Mouse (Mus musculus) adrenal gland, adult (tissue): Measurements from ENCODE around the gene Mapk11.
A peak's percentile ranks its signal among the peaks of the same experiment; 100 is the strongest.

ENCODE experiments used
- DNase-seq, 2 experiments: peaks; one replicate each; pipeline ENCODE4 v3.0.0; 2022 to 2023; ENCODE audit warnings: low spot score in 1 of 2; ENCODE audit not compliant: inconsistent age in 2 of 2

The Mapk11 gene

DNA sequence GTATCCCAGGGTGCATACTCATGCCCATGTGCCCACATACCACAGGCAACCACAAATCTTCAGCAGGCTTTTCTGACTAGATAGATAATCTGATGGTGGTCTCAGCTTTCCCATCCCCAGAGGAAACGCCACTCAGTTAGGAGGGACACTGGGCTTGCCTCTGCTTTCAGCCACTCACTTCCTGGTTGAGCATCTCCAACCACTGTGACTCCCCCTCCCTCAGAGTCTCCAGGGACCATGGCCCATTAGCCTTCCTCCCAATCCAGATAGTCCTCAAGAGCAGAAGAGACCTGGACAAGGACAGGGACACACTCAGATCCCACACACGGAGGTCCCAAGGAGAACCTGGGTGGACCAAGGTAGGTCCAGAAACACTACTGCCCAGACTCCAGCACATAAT lies 6.3 kb downstream of the Mapk11 start:
- no peak for DNase-seq

- DNase-seq, result peak in 1 of 2 experiments; percentile 49
Observed at GRCm38 (mm10) chr15:89141905-89142304, 7.5 kb downstream of the Mapk11 start.

- no peak for DNase-seq
Observed at GRCm38 (mm10) chr15:89141443-89141842, 8.0 kb downstream of the Mapk11 start.

GRCm38 (mm10) chr15:89140659-89141252 lies 8.7 kb downstream of the Mapk11 start, which contains the start of gene Mapk12:
Gene Mapk12 (minus strand): TSS chr15:89140703.
- peak; percentile 62 to 78 for DNase-seq

DNA sequence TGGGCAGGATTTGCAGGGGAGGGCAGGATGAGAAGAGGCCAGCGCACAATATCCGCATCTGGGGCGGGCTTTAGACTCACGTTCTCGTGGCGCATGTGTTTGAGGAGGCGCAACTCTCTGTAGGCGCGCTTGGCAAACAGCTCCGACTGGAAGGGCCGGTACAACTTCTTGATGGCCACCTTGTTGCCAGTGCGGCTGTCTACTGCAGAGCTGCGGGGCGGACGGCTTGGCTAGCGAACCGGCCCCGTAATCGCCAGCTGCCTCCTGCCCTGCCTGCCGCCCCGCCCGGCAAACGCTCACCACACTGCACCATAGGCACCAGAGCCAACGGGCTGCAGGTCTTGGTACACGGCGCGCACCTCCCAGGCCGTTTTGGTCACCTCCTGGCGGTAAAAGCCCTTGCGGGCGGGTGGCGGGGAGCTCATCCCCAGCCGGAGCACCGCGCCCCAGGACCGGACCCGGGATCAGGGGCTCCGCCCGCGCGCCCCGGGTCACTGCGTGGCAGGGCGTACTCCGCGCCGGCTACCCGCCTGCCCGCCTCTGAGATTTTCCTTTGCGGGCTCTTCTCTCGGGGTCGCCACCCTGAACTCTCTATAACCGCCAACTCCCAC lies 9.3 kb downstream of the Mapk11 start:
- DNase-seq, result peak in 1 of 2 experiments; percentile 74

DNA sequence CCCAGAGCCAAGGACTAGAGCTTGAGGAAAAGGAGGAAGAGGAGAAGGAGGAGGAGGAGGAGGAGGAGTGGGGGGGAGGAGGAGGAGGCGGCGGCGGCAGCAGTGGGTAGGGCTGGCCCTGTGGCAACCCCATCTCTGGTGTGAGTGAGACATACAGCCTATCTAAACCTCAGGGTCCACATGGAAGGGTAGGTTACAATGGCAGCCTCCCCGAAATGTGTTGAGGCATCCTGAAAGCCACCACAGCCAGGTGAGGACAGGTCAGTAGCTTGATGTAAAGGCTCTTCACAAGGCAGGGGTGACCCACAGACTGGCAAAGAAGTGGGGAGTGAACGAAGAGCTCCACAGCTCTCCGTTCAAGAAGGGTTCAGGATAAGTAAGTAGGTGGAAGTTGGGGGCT lies 10.9 kb downstream of the Mapk11 start:
- no peak for DNase-seq

DNA sequence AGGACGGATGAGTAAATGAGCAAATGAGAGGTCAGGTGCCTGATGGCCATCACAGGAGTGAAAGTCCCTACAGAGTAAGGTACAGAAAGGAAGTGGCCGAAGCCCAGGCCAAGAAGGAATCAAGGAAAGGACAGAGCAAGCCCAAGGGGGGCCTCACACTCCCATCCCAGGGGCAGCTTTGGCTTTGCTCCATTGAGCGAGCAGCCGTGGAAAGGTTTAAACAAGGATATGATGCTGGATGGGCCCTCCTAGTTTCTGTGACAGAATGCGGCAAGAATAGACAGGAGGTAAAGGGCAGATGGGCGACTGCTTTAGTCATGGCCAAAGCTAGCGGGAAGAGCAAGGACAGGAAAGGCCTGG lies 11.4 kb downstream of the Mapk11 start:
- no peak for DNase-seq

GRCm38 (mm10) chr15:89137378-89138045 lies 11.9 kb downstream of the Mapk11 start:
- DNase-seq, result no peak

DNA sequence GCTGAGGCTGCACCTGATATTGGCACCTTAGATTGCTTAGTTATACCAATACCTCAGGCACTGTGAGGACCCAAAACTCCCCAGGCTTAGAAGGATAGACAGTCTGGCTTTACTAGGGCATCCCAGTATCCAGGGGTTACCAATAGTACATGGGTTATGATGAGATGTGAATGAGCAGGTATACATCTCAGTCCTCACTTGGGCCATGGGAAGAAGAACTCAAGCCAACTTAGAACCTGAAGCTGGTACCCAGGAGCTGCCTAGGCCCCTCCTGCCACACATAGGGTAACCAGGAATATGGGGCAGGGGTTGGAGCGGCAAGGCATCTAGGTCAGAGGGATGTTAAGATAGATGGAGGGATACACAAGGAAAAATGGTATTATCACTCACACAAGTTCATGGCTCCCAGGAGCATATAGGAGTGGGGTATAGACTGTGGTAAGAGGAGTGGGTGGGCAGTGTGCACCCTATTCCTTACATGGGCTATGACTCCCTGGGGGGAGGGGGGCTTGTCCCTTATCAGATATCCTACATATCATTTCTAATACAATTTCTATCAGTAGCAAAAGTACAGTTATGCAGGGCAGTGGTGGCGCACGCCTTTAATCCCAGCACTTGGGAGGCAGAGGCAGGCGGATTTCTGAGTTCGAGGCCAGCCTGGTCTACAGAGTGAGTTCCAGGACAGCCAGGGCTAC lies 12.8 kb downstream of the Mapk11 start:
- no peak for DNase-seq

GRCm38 (mm10) chr15:89131316-89131715 lies 18.1 kb downstream of the Mapk11 start:
- no peak for DNase-seq

DNA sequence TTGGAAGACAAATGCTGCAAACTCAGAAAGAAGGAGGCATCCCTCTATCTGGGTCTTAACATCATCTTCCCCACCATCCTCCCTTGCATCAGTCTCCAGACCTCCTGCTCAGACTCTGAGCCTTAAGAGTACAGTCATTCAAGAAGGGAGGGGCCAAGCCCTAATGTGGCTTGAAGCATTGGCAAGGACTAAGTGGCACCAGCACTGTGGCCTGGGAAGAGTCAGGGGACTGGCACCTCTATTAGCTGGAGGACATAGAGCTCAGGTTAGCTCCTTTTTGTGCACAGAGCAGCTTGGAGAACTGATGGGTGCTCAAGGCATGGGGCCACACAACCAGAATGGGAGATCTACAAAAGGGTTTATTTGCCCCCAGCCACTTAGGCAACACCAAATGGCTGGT lies 19.2 kb downstream of the Mapk11 start:
- no peak for DNase-seq

GRCm38 (mm10) chr15:89128382-89129350 lies 20.8 kb downstream of the Mapk11 start, which contains the start of gene Hdac10:
Gene Hdac10 (minus strand): TSS chr15:89128700.
- DNase-seq, result peak; percentile 86 to 97

- DNase-seq, result no peak
Observed at GRCm38 (mm10) chr15:89127364-89127940, 22.0 kb downstream of the Mapk11 start.

DNA sequence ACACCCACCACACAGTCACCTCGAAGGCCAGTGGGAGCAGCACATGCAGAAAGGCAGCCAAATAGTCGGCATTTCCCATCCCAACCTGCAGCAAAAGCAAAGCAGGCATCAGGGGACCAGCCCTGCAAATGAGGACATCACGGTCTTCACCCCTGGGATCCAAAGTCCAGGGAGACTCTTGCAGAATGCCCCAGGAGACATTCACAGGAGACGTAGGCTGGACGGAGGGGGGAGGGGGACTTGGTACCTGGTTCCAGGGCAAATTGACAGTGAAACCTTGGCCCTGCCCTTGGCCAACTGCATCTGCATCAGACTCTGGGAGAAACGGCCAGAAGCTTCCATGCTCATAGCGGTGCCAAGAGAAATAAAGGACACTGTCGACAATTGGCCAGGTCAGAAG lies 22.8 kb downstream of the Mapk11 start:
- DNase-seq, result no peak

DNA sequence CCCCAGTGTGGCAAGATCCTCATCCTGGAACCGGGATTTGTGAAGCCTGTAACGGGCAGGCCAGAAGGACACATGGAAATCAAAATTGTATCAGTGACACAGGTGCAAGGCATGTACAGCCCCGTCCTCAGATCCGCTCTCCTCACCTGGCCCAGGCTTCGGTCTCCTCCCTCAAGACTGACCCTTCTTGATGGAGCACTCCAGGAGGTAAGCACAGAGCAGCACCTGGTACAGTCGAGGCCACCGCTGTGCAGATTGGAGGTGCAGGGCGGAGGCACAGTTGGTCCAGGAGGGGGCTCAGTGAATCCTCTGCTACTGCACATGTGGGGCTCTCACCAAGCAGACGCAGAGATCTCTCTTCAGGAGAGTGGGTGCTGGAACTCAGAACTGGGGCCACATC lies 24.1 kb downstream of the Mapk11 start:
- no peak for DNase-seq

DNA sequence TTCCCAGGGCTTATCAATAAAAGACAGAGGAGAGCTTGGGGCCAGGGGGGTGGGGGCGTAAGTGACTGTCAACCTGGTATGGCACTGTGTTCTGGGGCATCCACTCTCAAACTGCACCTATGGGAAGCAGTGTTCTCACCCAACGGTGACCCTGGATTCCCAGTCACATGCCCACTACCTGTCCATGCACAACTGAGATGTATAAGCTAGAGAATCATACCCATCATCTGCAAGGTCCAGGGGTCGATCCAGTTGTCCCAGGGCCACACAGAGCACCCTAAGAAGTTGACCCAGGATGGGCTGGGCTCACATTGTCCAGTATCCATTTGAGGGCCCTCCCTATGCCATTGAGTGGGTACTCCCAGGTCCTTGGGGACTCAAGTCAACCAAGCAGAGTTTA lies 25.1 kb downstream of the Mapk11 start:
- DNase-seq, result no peak

DNA sequence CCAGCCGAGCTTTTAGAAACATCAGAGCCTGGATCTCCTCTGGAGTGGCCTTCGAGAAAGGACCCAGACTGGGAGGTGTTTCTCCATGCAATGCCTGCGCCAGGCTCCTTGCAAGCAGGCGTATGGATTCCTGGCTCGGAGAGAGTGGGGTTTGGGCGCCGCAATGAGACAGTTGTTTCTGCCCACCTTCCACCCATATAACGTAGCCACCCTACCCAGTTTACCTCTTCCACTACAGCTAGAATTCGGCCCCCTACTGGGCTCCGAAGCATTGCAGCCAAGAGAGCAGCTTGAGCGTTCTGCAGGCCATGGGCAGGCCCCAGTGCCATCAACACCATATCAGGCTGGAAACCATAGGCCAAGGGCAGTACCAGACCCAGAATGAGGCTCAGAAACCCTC lies 25.8 kb downstream of the Mapk11 start:
- peak; percentile 41 to 66 for DNase-seq

DNA sequence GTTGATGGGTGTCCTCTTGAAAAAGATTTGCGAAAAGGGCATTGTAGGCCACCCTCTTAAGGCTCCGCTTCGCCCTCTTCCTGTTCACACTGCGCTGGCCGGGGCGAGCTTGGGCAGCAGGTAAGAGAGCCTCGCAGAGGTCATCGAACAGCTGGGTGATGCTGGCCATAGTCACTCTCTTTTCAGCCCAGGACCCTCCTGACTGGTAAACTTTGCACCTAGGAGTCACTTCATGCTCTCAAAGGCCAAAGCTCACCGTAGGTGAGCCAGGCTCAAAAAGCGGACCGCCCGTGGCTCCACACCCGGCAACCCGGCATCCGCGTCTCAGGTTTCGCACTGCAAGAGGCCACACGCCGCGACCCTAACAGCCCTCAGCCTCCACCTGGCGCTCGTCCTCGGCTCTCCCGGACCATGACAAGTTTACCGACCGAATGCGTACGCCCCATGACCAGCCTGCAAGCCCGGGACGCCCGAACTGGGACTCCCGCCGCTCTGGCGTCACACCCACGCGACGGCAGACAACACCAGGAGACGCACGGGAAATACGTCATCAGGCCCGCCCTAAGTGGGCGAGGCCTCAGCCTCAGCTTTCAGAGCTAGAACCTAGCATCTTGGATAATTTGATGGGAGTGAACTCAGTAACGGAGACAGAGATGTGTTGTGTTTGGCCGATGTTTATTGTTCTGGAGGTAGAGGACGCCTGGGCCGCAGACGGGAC lies 26.6 kb downstream of the Mapk11 start, which contains the start of gene Tubgcp6:
Gene Tubgcp6 (minus strand): TSS at position 464 of the 718 bp plus-strand sequence.
- DNase-seq, result peak; percentile 95 to 98

DNA sequence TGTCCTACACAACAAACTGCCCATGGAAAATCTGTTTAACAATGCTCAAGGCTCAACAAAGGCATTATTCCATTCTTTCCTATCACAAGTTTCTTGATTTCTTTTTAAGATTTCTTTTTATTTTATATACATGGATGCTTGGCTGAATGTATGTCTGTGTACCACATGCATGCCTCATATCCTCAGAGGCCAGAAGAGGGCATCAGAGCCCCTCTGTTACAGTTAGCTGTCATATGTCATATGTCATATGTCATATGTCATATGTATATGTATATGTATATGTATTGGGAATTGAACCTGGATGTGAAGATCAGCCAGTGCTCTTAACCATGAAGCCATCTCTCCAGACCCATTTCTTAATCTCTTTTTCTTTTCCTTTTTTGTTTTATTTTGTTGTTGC lies 31.4 kb downstream of the Mapk11 start:
- no peak for DNase-seq

- DNase-seq, result peak; percentile 74 to 90
Observed at GRCm38 (mm10) chr15:89110147-89110546, 39.3 kb downstream of the Mapk11 start.
